Mouse (Mus musculus): ENCODE measurements around the gene Mylk.

GRCm38 (mm10) chr16:34952254-34952653 lies 207.2 kb downstream of the Mylk start:
- TF ChIP-seq CTCF (IDR thresholded peaks at IDR 0.05; ENCODE audit: insufficient read depth, low read depth, low read length) = no peak
- TF ChIP-seq POLR2A (IDR thresholded peaks at IDR 0.05; ENCODE audit: insufficient read depth, low read depth, low read length) = no peak
